Mouse (Mus musculus): Measurements from ENCODE around the gene Mia3. TPM values are rescaled to one million over a fixed set of nuclear protein-coding genes. Genes with fewer than 3 reads are reported as not detected.
"Not testable (repeated sequence)": the region's sequence is repeated elsewhere in the genome, so short reads cannot be mapped to it uniquely, and the experiment has no call there.

Gene Mia3
- polyA plus RNA-seq (2012; rRNA removed), result 60.5 and 63.6 TPM in 2 replicates

GRCm38 (mm10) chr1:183369427-183370014, at the start of gene Mia3:
Gene Mia3, minus strand, starts transcription at chr1:183369553.
- peak within 1 kb of the TSS; percentile 91 for H3K4me3 ChIP-seq (ENCODE audit: insufficient read depth, low read depth, low read length)

DNA sequence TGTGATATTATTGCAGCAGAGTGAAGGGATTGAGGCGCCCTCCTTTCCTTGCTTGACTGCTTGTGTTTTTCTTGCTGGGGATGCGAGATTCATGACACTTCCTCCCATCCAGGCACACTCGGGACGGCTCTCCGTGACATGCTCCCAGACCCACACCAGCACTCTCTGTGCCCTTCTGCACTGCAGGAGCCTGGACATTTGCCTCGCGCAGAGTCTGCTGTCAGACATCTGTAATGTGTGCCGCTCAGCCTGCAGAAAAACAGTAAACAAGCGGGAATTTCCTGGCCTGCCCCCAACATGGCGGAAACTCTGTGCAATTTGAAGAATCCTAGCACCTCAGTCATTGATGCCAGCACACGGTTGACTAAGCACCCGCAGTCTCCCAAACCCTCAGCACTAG, 48.5 kb upstream of the Mia3 start, which contains the start of gene Hhipl2:
TSS of gene Hhipl2 (plus strand) at position 343 of the 400 bp plus-strand sequence.
- no peaks in the 10 kb centered on the region for H3K27me3 ChIP-seq (replicated peaks; ENCODE audit: control insufficient read depth, insufficient read depth, low read length)
- H3K27ac ChIP-seq (ENCODE audit: insufficient read depth, low read depth, low read length), result no peak within 1 kb of the TSS
- DNase-seq, result no peak
- H3K4me1 ChIP-seq (ENCODE audit: control insufficient read depth, insufficient read depth, low read length), result no peaks in the 10 kb centered on the region
- no peak within 1 kb of the TSS for H3K4me3 ChIP-seq (ENCODE audit: insufficient read depth, low read depth, low read length)
- no peak for TF ChIP-seq CTCF (conservative IDR thresholded peaks at IDR 0.05; ENCODE audit: insufficient read depth, insufficient read length, low read depth, low read length)
- TF ChIP-seq POLR2A (IDR thresholded peaks at IDR 0.05; ENCODE audit: low read depth, low read length), result no peak
- H3K36me3 ChIP-seq (ENCODE audit: control insufficient read depth, insufficient read depth, low read length), result no peaks in the 10 kb centered on the region
- WGBS, result 28% methylated on average over 12 of the region's 12 CpGs

More at GRCm38 (mm10) chr1:183369427-183370014, at the start of gene Mia3:
- peak; percentile 34 for TF ChIP-seq POLR2A (IDR thresholded peaks at IDR 0.05; ENCODE audit: low read depth, low read length)
- no peak for TF ChIP-seq CTCF (conservative IDR thresholded peaks at IDR 0.05; ENCODE audit: insufficient read depth, insufficient read length, low read depth, low read length)
- 2% methylated on average over 51 of the region's 51 CpGs for WGBS
- peak; percentile 97 for DNase-seq
- no peaks in the 10 kb centered on the region; the same call in 1 of the 2 replicates for H3K36me3 ChIP-seq (ENCODE audit: control insufficient read depth, insufficient read depth, low read length)
- peak within 1 kb of the TSS; percentile 37 for H3K27ac ChIP-seq (ENCODE audit: insufficient read depth, low read depth, low read length)
- peaks cover 5% of the 10 kb centered on the region; the same call in 1 of the 2 replicates for H3K4me1 ChIP-seq (ENCODE audit: control insufficient read depth, insufficient read depth, low read length)
- H3K27me3 ChIP-seq (replicated peaks; ENCODE audit: control insufficient read depth, insufficient read depth, low read length), result no peaks in the 10 kb centered on the region

DNA sequence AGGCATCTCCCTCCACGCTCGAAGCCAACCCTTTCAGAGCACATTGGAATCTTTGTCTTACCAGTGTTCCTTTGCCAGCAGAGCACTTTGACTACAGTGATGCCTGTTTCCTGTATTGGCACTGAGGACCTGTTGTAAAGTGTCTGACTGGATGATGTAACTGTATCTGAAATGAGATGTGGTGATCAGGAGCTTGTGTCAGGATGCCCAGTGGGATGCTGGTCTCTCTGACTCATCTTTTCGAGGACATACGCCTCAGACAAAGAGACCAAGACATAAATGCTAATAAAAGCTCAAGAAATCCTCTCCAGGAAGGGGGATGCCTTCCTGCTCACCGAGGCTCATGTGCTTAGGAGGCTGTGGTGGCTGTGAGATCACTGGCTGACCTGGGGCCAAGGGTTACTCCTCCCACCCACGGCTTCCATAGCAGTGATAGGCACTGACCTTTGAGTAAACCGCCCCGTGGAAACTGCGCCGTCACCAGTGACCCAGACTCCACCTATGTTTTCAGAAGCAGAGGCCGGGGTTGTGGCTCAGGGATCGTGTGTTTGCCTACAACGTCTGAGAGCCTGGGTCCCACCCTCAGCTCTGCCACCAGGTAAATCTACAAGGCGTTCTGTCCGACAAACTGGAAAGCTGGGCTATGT, 44.9 kb upstream of the Mia3 start:
- Histone ChIP-seq H3K36me3 (ENCODE audit: control insufficient read depth, insufficient read depth, low read length) (no peaks in the 10 kb centered on the region), H3K4me1 (ENCODE audit: control insufficient read depth, insufficient read depth, low read length) (no peaks in the 10 kb centered on the region), H3K27ac (ENCODE audit: insufficient read depth, low read depth, low read length) (no peak overlapping the region), H3K27me3 (replicated peaks; ENCODE audit: control insufficient read depth, insufficient read depth, low read length) (no peaks in the 10 kb centered on the region), H3K4me3 (ENCODE audit: insufficient read depth, low read depth, low read length) (no peak overlapping the region)
- DNase-seq, result no peak
- no peak for TF ChIP-seq POLR2A (IDR thresholded peaks at IDR 0.05; ENCODE audit: low read depth, low read length)
- no peak for TF ChIP-seq CTCF (conservative IDR thresholded peaks at IDR 0.05; ENCODE audit: insufficient read depth, insufficient read length, low read depth, low read length)
- WGBS, result 76% methylated on average over 15 of the region's 15 CpGs

DNA sequence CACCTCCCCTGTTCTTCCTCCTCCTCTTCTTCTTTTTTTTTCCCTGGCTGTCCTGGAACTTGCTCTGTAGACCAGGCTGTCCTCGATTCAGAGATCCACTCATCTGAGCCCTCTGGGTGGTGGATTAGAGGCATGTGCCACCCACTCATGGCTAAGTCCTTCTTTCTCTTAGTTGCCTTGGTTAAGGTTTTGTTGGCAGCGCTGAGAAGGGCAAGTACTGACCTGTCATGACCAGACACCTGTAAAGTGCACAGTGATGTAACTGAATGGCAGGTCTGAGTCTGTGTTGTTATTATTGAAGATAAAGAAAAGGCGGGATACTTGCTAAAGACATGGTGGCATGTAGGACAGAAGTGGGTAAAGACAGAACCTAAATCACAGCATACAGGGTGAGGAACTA, 34.0 kb upstream of the Mia3 start:
- 95% methylated on average over 3 of the region's 3 CpGs for WGBS
- Histone ChIP-seq H3K4me1 (ENCODE audit: control insufficient read depth, insufficient read depth, low read length) (no peaks in the 10 kb centered on the region), H3K27me3 (replicated peaks; ENCODE audit: control insufficient read depth, insufficient read depth, low read length) (no peaks in the 10 kb centered on the region), H3K36me3 (ENCODE audit: control insufficient read depth, insufficient read depth, low read length) (peaks cover 2% of the 10 kb centered on the region), H3K4me3 (ENCODE audit: insufficient read depth, low read depth, low read length) (no peak overlapping the region), H3K27ac (ENCODE audit: insufficient read depth, low read depth, low read length) (no peak overlapping the region)
- no peak for DNase-seq
- TF ChIP-seq CTCF (conservative IDR thresholded peaks at IDR 0.05; ENCODE audit: insufficient read depth, insufficient read length, low read depth, low read length) (no peak), POLR2A (IDR thresholded peaks at IDR 0.05; ENCODE audit: low read depth, low read length) (no peak)

DNA sequence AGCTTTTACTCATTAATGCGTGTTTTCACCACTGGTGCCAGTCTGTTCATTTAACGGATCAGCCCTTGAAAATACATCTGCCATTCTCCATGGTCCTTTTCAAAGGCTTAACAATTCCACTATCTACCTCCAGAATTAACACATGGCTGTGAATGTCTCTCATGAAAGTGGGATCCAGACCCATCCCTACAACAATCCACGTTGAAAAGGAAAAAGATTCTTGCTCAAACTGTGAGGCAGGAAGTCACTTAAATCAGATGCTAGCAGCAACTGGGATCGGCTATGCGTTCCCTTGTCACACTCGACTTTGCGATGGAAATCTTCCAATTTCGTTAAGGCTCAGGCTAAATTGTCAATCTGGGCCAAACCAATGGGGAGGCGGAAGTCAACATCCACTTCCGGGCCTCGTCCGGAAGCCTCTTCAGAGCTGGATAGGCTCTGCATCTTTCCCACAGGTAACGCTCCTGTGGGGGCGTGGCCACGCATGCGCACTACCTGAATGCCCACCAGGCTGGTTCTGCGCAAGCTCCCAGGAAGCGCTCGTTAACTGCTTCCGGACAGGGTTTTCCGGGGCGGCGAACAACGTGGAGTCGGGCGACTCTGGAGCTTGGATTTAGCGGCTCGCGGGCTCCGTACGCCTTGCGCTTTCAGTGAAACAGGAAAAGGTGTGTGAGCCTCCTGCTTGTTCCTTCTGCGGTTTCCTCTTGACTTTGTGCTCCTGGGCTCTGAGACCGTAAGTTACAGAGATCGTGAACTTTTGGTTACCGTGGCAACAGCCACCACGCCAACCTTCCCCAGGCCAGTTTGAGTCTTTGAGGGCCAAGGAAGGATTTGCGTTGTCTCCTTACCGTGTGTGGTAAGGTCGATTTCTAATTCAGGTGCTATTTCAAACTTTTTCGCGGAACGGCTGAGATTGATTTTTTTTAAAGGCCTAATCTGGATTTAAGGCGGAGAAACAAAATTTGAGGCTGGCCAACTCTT, 19.4 kb upstream of the Mia3 start, which contains the start of gene Taf1a:
TSS of gene Taf1a (plus strand) at position 556 of the 981 bp plus-strand sequence.
- 5% methylated on average over 44 of the region's 44 CpGs for WGBS
- peak within 1 kb of the TSS; percentile 47; the same call in 1 of the 2 replicates for H3K27ac ChIP-seq (ENCODE audit: insufficient read depth, low read depth, low read length)
- DNase-seq, result peak; percentile 96

DNA sequence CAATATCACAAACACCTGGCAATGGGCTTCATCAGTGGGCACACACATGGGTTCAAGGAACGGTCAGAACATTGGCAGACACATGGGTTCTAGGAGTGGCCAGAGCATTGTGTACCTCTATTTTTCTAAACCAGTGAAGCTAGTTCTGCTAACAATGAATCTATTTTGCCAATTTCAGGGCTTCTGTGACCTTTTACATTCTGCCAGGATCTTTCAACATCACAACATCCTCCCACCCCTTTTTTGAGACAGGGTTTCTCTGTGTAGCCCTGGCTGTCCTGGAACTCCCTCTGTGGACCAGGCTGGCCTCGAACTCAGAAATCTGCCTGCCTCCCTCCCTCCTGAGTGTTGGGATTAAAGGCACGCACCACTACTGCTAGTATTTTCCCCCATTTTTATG, 18.1 kb upstream of the Mia3 start:
- H3K4me1 ChIP-seq (ENCODE audit: control insufficient read depth, insufficient read depth, low read length); DNase-seq; H3K27me3 ChIP-seq (replicated peaks; ENCODE audit: control insufficient read depth, insufficient read depth, low read length); H3K36me3 ChIP-seq (ENCODE audit: control insufficient read depth, insufficient read depth, low read length); H3K27ac ChIP-seq (ENCODE audit: insufficient read depth, low read depth, low read length); H3K4me3 ChIP-seq (ENCODE audit: insufficient read depth, low read depth, low read length): not testable (repeated sequence)
- WGBS, result 92% methylated on average over 3 of the region's 3 CpGs

More for the DNA sequence above, 19.4 kb upstream of the Mia3 start, which contains the start of gene Taf1a:
- no peak for TF ChIP-seq POLR2A (IDR thresholded peaks at IDR 0.05; ENCODE audit: low read depth, low read length)
- TF ChIP-seq CTCF (conservative IDR thresholded peaks at IDR 0.05; ENCODE audit: insufficient read depth, insufficient read length, low read depth, low read length), result no peak
- Histone ChIP-seq H3K27me3 (replicated peaks; ENCODE audit: control insufficient read depth, insufficient read depth, low read length) (no peaks in the 10 kb centered on the region), H3K4me1 (ENCODE audit: control insufficient read depth, insufficient read depth, low read length) (peaks cover 6% of the 10 kb centered on the region; the same call in 1 of the 2 replicates), H3K4me3 (ENCODE audit: insufficient read depth, low read depth, low read length) (peak within 1 kb of the TSS; percentile 57), H3K36me3 (ENCODE audit: control insufficient read depth, insufficient read depth, low read length) (no peaks in the 10 kb centered on the region)
